Comparison of ENCODE assay signal across 20 mouse cellular contexts in genomic region chr16:24173783-24174518, GRCm38 (mm10).
"Had no signal": no experiment of that assay in that cellular context is flagged by ENCODE, and none has a peak within 500 bp of the region (broad histone marks: within the 10 kb centered on the region; RNA-seq: fewer than 3 reads in every experiment).

No protein-coding gene starts in this region.

- H3K36me3 ChIP-seq: liver, embryonic 13.5 days; neural tube, embryonic 12.5 days; neural tube, embryonic 15.5 days had no signal

- H3K4me1 ChIP-seq: liver, embryonic 13.5 days; neural tube, embryonic 12.5 days; neural tube, embryonic 15.5 days had no signal

- H3K27ac ChIP-seq: layer of hippocampus, adult 2 months; liver, embryonic 13.5 days; neural tube, embryonic 12.5 days; neural tube, embryonic 15.5 days; stomach, postnatal 0 days had no signal

- DNase-seq: kidney, adult 11 months; kidney, adult 9 months; kidney, postnatal 14 days; kidney, postnatal 4 days; layer of hippocampus, adult 9-11 months; liver, embryonic 13.5 days; lung, adult 2 months; lung, postnatal 14 days; lung, postnatal 4 days; midbrain, embryonic 14.5 days; right cerebral cortex, adult 18-20 months; right cerebral cortex, postnatal 14 days; right cerebral cortex, postnatal 4 days; thymus, adult 2 months; thymus, postnatal 14 days had no signal

- H3K9ac ChIP-seq: liver, embryonic 13.5 days; neural tube, embryonic 12.5 days; neural tube, embryonic 15.5 days had no signal

- H3K4me2 ChIP-seq: liver, embryonic 13.5 days; midbrain, embryonic 11.5 days; neural tube, embryonic 12.5 days; neural tube, embryonic 15.5 days had no signal

- H3K4me3 ChIP-seq: layer of hippocampus, adult 2 months; liver, embryonic 13.5 days; neural tube, embryonic 12.5 days; neural tube, embryonic 15.5 days had no signal

- H3K27me3 ChIP-seq: liver, embryonic 13.5 days; neural tube, embryonic 12.5 days; neural tube, embryonic 15.5 days had no signal

- H3K9me3 ChIP-seq: liver, embryonic 13.5 days; neural tube, embryonic 12.5 days; neural tube, embryonic 15.5 days had no signal
